Mouse (Mus musculus) megakaryocyte, embryonic 14.5 days (primary cell): Measurements from ENCODE around the gene Ect2l.

Experiments used
- FLI1 ChIP-seq: IDR thresholded peaks from 2 replicates; pipeline ENCODE4 v1.6.1; 2012; ENCODE audit warnings: low read length, inconsistent platforms, mixed read lengths
- GATA1 ChIP-seq: IDR thresholded peaks from 3 replicates; pipeline ENCODE4 v1.6.1; 2012; ENCODE audit warnings: mixed read lengths, low read length, inconsistent platforms, borderline replicate concordance

DNA sequence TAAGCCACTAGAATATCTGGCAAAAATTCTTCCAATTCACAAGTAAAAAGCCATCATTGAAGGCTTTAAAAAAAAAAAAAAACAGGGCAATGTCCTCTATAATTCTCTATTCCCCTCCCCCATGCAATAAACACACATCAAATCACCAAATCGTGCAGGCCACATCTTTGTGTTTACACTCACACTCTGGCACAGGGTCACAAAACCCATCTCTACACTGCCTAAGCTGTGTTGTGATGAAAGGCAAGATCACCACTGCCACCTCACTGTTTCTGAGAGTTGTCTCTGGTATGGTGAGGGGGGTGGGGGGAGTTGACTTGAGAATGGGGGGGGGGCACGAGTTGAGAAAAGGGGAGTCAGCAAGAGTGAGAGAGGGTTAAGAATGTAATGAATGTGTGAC lies 33.4 kb downstream of the Ect2l start:
- TF ChIP-seq GATA1 (no peak), FLI1 (no peak)
